Mouse (Mus musculus) adipocyte (in vitro differentiated cells): ENCODE measurements at regions not wholly inside any gene's neighbourhood (a gene's known extent, or its start where the extent isn't known, plus 50 kb on each side); places are given as distances from the start of the nearest gene placed in this dataset.

Experiments used
- DNase-seq: peaks from one replicate; pipeline ENCODE4 v3.0.0-alpha.2; 2016; ENCODE audit warnings: low spot score

DNA sequence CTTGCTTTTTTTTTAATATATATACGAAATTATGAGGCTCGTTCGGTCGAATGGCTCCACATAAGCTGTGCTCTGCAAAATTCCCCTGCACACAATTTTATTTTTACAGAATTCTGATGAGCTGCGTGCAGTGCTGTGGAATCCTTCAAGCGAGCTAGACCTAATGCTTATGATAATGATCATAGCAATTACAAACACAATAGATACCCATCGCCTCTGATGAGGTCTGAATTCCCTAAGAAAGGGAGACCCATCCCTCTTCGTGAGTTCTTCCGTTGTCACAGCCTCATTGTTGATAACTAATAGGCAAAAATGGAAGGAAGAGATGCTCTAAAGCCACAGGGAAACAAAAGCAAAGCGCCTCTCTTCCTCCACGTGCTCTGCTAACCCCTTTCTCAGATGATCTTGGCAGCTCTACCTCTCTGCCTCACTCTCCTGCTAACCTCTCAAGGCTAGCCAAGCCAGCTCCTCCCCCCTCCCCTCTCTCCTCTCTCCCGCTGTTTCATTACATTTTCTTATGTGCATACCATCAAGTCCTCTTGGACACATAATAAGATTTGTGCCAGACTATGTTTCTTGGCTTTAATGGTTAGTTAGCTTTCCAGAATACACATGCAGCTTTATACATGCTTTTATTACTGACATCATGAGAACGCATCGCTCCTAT is 367.7 kb upstream of the Adgrl2 start:
- no peak for DNase-seq

DNA sequence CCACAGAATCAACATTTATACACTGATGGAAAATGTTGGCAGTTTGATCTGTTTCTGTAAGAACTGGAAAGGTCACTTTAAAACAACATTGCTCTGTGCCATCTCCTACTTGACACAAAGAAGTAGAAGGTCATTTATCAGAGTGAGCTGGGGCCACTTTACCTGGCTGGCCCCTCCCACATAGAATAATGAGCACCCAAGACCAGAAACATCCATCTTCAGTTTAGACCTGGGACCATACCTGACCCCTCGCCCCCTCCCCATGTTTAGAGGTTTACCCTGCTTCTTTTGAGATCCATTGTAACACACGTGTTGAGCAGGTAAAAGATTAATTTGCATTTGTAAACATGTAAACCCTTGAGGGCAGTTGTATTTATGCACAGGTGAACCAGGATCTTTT is 366.8 kb upstream of the Adgrl2 start:
- no peak for DNase-seq

DNA sequence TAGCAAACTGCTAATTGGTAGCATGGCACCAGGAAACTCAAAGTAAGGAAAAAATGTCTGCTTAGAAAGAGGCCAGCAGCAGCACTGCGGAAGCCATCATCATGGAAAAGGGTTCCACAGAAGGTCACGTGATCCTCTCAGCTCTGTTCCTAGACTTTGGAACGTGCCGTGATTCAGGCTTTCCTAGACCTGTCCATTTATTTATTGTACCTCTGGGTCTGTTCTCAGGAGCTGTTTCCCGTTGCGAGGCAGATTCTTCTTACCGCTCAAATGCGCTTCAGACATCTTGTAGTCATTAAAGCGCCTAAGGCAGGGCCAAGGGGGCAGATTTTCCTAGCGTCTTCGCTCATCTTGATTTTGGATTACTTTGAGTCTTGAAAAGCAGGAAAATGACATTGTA is 365.0 kb upstream of the Adgrl2 start:
- DNase-seq = no peak

GRCm38 (mm10) chr3:149353958-149354357 is 363.6 kb upstream of the Adgrl2 start:
- DNase-seq = no peak

- no peak for DNase-seq
Measured at GRCm38 (mm10) chr3:149352546-149352945, 362.2 kb upstream of the Adgrl2 start.

- DNase-seq = no peak
Measured at GRCm38 (mm10) chr3:149349731-149350130, 359.4 kb upstream of the Adgrl2 start.

DNA sequence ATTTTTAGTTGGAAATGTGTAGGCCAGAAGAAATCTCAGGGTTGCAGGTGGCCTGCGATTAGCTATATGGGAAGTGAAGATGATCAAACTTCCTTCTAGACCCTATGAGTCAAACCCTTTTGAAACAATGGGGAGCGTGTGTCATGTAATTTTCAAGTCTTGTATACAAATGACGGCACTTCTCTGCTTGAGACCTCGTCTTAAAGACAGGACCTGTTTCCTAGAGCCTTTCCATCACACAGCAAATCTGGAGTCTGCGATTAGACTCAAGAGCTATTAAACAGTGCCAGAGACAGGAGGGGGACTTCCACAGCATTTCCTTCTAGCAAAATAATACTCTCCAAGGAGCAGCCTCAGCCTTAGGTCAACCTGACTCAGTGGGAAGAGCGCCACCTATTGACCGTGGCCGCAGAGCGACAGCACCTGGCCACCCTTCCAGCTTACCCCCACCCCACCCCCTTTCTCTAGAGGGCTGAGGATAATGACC is 358.9 kb upstream of the Adgrl2 start:
- no peak for DNase-seq

GRCm38 (mm10) chr3:149348459-149348971 is 358.2 kb upstream of the Adgrl2 start:
- DNase-seq = no peak

DNA sequence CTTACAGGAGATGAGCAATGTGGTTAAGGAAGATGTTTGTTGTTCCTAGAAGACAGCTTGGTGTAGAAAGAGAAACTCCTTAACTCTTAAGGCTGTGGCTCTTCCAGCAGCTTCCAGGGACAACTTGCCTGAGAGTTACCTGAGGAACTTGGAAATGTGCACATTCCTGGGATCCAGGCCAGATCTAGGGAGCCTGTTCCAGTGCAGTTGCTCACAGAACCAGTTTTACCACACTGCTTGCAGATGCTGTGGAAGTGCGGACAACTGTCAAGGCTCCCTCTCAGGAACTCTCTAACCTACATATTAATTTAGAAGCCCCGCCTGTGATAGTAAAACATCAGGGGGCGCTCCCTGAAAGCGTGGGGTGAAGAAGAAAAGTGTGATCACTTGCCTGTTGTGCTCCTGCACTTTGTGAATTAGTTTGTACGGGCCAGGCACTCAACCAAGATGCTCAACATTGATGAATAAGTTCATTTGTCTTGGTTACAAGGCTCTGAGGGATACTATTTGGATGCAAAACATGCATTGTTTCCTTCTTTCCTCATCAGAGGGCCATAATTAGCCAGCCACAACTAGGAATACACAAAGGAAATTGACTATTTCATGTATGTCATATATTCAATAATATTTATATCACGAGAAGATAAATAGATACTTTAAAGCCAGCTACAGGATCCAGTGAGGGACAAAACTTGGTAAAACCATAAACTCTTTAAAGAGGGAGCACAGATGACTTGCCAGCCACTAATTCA is 357.1 kb upstream of the Adgrl2 start:
- no peak for DNase-seq

GRCm38 (mm10) chr3:149342511-149342910 is 352.2 kb upstream of the Adgrl2 start:
- no peak for DNase-seq

DNA sequence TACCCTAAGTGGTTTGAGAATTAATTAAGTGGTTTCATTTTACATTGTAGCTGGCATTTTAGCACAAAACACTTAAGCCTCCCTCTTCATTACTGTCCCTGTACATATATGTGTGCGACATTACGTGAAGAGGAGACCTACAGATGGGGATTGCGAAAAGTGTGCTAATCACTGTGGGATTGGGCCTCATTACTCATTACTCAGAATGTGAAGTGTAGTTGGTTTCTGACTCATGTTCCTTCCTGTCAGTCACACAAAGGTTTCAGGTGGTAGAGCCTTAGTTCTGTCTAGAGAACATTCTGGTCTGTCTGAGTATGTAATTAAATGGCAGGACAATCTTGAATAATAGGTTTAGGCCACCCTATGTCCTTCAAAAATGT is 349.0 kb upstream of the Adgrl2 start:
- DNase-seq = no peak

GRCm38 (mm10) chr3:149338684-149339373 is 348.5 kb upstream of the Adgrl2 start:
- no peak for DNase-seq

- no peak for DNase-seq
Measured at GRCm38 (mm10) chr3:149335259-149335658, 344.9 kb upstream of the Adgrl2 start.

- DNase-seq = no peak
Measured at GRCm38 (mm10) chr3:149333607-149334006, 343.3 kb upstream of the Adgrl2 start.

GRCm38 (mm10) chr3:149333131-149333530 is 342.8 kb upstream of the Adgrl2 start:
- no peak for DNase-seq

DNA sequence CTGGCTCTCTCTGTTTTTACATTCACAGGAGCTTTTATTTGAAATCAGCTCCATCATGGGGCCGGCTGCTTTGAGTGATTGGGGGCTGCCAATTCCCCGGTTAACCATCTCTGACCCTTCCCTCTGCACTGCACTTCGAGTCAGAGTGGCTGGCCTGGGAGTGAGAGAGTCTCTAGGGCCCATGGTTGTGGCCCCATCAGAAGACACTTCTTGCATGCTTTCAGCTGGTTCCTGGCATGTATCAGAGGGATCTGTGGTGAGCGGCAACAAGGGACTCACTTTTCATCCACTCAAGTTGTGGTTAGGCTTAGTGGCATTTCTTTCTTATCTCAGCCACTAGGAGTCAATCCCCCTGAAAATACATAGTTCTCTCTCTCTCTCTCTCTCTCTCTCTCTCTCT is 341.8 kb upstream of the Adgrl2 start:
- no peak for DNase-seq

DNA sequence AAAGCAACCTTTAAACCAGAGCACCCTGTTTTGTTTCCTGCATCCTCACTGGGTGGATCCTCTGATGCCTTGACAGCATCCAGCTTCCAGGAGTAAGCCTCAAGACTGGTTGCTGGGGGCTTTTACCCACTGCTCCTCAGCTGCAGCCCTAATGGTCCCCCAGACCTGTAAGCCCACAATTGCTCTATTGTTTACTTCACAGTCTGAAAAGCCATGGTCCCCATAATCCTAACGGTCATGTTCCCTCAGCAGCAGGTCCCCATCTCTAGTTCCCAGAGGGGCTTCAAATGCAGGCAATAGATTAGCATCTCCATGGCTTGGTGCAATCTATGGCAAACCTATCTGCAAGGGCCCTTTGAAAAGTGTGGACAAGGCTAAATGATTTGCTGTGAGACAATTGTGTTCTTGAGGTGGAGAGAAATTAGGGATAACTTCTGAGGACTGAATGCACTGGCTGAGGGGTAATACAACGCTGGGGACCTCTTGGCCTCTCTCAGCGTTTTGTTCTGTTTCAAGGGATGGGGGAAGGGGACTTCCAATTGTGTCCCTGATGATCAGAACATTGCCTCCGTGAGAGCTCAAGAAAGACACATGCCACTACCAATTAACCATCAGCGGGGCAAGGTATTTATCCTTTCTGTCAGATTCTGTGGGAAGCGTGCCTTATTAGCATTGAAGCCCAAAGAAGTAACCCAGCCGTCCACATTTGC is 341.1 kb upstream of the Adgrl2 start:
- no peak for DNase-seq

DNA sequence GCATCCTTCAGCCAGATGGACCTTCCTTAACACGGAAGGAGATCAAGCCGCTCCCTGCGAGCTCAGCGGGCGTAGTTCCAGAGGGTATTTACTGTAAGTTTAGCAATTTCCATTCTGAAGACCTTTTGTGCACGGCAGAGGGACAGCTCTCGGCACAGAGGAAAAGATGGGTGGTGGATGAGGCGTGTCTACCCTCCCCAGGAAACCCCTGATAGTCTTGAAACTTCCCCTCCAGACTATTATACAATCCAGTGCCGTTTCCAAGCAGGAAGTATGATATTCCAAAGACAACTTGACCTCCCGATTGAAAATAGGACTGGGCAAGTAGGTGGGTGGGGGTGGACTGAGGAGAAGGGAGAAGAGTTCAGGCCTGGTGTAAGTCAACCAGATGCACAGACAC is 340.4 kb upstream of the Adgrl2 start:
- DNase-seq = no peak

GRCm38 (mm10) chr3:149330041-149330440 is 339.7 kb upstream of the Adgrl2 start:
- DNase-seq = no peak

GRCm38 (mm10) chr3:149329615-149330014 is 339.3 kb upstream of the Adgrl2 start:
- no peak for DNase-seq

- DNase-seq = no peak
Measured at GRCm38 (mm10) chr3:149326664-149327063, 336.3 kb upstream of the Adgrl2 start.

- no peak for DNase-seq
Measured at GRCm38 (mm10) chr3:149324088-149324487, 333.7 kb upstream of the Adgrl2 start.
